Mouse (Mus musculus) spleen, adult 2 months (tissue): ENCODE measurements around the gene Nlrc3.

ENCODE experiments used
- CTCF ChIP-seq: fragments of 200-500 bp; IDR thresholded peaks from 2 replicates; pipeline ENCODE4 v1.5.1; 2011; ENCODE audit warnings: mild to moderate bottlenecking, inconsistent platforms; ENCODE audit not compliant: insufficient read depth, insufficient read length, insufficient replicate concordance; ENCODE audit errors: extremely low read depth
- POLR2A ChIP-seq: fragments of 200-500 bp; IDR thresholded peaks from 2 replicates; pipeline ENCODE4 v1.6.1; 2011; ENCODE audit warnings: low read depth, low read length, inconsistent platforms

GRCm38 (mm10) chr16:3909118-3909517, 67.3 kb downstream of the Nlrc3 start:
- TF ChIP-seq CTCF (no peak), POLR2A (no peak)
